Mouse (Mus musculus): ENCODE results near the gene Dnajc8. TPM values are rescaled to one million over a fixed set of nuclear protein-coding genes. Genes with fewer than 3 reads are reported as not detected.

Gene Dnajc8
- polyA plus RNA-seq, 1 experiment from 2014 or later = 153 TPM

DNA sequence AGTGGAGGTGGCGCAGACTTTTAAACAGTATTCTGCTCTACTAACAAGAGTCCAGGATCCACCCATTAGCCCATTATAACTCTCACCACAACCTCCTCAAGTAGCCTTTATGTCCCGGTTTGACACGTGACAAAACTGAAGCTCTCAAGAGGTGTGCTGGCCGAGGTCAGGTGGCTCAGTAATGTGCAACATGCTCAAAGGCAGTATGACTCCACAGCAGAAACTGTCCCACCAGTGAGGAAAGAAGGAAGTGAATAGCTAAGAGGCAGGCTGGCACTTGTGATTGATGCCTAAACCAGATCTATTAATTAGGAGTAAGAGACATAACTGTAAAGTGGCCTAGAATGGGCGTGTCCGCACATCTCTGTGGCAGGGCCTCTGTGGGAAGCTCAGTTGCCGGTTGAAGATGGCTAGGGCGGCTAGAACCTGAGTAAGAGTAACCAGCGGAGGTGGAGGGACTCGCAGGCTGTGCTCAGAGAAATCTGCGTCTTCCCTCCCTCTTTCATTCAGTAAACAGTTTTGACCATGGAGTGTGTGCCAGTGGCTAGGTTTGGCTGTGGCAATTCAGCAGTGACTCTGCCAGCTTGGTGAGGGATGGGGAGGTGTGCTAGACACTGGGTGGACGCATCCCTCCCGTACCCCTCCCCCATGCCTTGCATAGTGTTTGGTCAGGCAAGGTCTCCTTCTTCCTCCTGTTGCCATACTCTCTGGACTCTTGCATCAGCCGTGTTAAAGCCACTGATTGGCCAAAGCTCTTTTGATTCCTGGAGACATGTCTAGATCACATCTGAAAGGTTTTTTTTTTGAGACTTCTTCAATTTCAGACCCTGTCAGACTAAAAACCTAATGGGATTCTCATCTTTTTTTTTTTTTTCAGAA is 21.7 kb upstream of the Dnajc8 start:
- H3K27ac ChIP-seq (ENCODE audit: low read length) = no peak overlapping the region
- ATAC-seq = no peak

DNA sequence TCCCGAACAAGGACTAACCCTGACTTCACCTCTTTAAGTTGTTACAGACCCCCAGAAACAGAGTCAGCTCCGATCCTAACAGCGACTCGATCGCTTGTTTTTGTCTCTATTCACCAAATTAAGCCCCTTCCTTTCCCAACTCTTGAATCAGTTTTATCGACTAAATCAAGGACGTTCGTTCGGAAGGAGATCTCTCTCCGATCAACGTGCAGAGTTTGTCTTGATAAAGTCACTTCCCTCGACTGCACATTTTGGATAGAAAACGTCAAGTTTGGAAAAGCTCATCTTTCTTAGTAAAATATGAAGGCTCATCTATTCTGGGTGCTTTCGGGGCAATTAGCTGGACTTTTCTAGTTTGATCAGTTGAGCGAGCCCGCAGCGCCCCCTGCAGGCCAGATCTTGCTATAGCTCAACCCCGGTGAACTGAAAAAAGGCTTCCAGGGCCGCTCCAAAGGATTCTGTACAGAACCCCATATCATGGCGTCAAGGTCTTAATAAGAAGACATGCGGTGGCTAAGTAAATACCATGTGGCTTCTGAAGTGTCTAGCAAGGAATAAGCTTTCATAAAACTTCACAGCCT is 20.7 kb upstream of the Dnajc8 start:
- no peaks in the 10 kb centered on the region for H3K9me3 ChIP-seq (replicated peaks; ENCODE audit: control insufficient read depth, low read length, poor library complexity, severe bottlenecking)
- ATAC-seq = no peak
- peak overlapping the region; percentile 89 for H3K4me2 ChIP-seq (ENCODE audit: low read length)
- WGBS = 1% methylated on average over 21 of the region's 21 CpGs
- peak overlapping the region; percentile 37 for H3K4me3 ChIP-seq (ENCODE audit: low read depth, low read length)
- peaks cover 8% of the 10 kb centered on the region; the same call in 1 of the 2 replicates for H3K4me1 ChIP-seq (ENCODE audit: control insufficient read depth, insufficient read depth, low read length)
- peak overlapping the region; percentile 48; the same call in 1 of the 2 replicates for H3K27ac ChIP-seq (ENCODE audit: low read length)
- peaks cover 3% of the 10 kb centered on the region for H3K27me3 ChIP-seq (ENCODE audit: control insufficient read depth, insufficient read depth, low read depth, low read length)
- peak overlapping the region; percentile 30; the same call in 1 of the 2 replicates for H3K9ac ChIP-seq (ENCODE audit: low read depth, low read length)
- H3K36me3 ChIP-seq (ENCODE audit: control insufficient read depth, insufficient read depth, low read length) = no peaks in the 10 kb centered on the region

More for the DNA sequence above, 21.7 kb upstream of the Dnajc8 start:
- no peak overlapping the region for H3K9ac ChIP-seq (ENCODE audit: low read depth, low read length)
- H3K9me3 ChIP-seq (replicated peaks; ENCODE audit: control insufficient read depth, low read length, poor library complexity, severe bottlenecking) = no peaks in the 10 kb centered on the region
- H3K27me3 ChIP-seq (ENCODE audit: control insufficient read depth, insufficient read depth, low read depth, low read length) = peaks cover 3% of the 10 kb centered on the region
- H3K4me1 ChIP-seq (ENCODE audit: control insufficient read depth, insufficient read depth, low read length) = peaks cover 8% of the 10 kb centered on the region; the same call in 1 of the 2 replicates
- WGBS = 29% methylated on average over 14 of the region's 14 CpGs
- no peak overlapping the region for H3K4me2 ChIP-seq (ENCODE audit: low read length)
- H3K36me3 ChIP-seq (ENCODE audit: control insufficient read depth, insufficient read depth, low read length) = no peaks in the 10 kb centered on the region
- no peak overlapping the region for H3K4me3 ChIP-seq (ENCODE audit: low read depth, low read length)

DNA sequence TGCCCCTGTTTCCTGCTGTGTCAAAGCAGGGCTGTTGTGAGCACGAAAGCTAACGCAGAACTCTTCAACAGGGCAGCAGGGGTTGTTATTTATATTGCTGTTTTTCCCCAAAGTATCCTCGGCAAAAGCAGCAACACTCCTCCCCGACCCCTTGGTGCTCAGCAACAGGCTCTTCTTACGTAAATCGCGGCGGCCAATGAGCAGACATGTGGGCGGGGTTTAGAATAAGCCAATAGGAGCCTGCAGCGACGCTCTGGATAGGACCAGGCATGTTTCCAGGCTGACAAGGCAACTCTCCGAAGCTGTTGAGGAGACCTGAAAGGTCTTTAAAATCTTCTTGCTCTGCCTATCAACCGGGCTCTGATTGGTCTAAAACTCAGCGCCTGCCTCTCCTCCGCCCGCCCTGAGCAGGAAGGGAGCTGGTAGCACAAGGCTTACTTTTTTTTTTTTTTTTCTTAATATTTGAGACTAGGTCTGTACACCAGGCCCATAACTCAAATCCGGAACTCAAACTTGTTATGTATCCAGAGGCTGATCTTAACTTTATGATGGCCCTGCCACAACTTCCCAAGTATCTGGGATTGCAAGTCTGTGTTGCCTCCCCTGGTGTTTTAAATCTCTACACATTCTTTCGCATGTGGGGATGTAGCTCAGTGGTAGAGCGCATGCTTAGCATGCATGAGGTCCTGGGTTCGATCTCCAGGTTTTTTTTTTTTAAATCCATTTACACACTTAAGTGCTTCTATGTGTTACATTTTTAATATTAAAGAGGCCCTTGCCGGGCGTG is 19.8 kb upstream of the Dnajc8 start:
- Histone ChIP-seq H3K4me3 (ENCODE audit: low read depth, low read length) (peak overlapping the region; percentile 37), H3K9ac (ENCODE audit: low read depth, low read length) (0 out of 2 replicates have a peak overlapping the region, but pooled peaks have one; percentile 4), H3K27me3 (ENCODE audit: control insufficient read depth, insufficient read depth, low read depth, low read length) (peaks cover 3% of the 10 kb centered on the region), H3K4me1 (ENCODE audit: control insufficient read depth, insufficient read depth, low read length) (peaks cover 8% of the 10 kb centered on the region; the same call in 1 of the 2 replicates), H3K4me2 (ENCODE audit: low read length) (peak overlapping the region; percentile 89), H3K9me3 (replicated peaks; ENCODE audit: control insufficient read depth, low read length, poor library complexity, severe bottlenecking) (no peaks in the 10 kb centered on the region), H3K27ac (ENCODE audit: low read length) (peak overlapping the region; percentile 48), H3K36me3 (ENCODE audit: control insufficient read depth, insufficient read depth, low read length) (no peaks in the 10 kb centered on the region)
- ATAC-seq = peak; percentile 95
- WGBS = 20% methylated on average over 22 of the region's 22 CpGs

DNA sequence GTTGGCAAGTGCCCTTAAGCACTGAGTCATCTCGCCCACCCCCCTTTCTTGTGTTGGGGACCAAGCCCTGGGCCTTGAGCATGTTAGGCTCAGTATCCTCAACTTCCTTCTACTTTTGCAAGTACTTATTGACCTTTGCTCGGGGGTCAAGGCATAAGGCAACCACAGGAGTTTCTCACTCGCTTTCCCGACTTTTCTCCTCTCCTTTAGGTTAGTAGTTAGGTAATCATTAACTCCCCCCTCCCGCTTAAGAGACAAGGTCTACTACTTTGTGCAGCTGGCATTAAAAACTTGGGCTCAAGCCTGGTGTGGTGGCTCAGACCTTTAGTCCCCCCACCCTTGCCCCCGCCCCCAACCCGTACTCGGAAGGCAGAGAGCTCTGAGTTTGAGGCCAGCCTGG is 17.3 kb upstream of the Dnajc8 start:
- H3K27ac ChIP-seq (ENCODE audit: low read length) = no peak overlapping the region
- H3K9ac ChIP-seq (ENCODE audit: low read depth, low read length) = no peak overlapping the region
- no peak overlapping the region for H3K4me3 ChIP-seq (ENCODE audit: low read depth, low read length)
- peaks cover 3% of the 10 kb centered on the region for H3K27me3 ChIP-seq (ENCODE audit: control insufficient read depth, insufficient read depth, low read depth, low read length)
- H3K9me3 ChIP-seq (replicated peaks; ENCODE audit: control insufficient read depth, low read length, poor library complexity, severe bottlenecking) = no peaks in the 10 kb centered on the region
- H3K36me3 ChIP-seq (ENCODE audit: control insufficient read depth, insufficient read depth, low read length) = no peaks in the 10 kb centered on the region
- no peak overlapping the region for H3K4me2 ChIP-seq (ENCODE audit: low read length)
- peaks cover 8% of the 10 kb centered on the region; the same call in 1 of the 2 replicates for H3K4me1 ChIP-seq (ENCODE audit: control insufficient read depth, insufficient read depth, low read length)
- WGBS = 88% methylated on average over 8 of the region's 8 CpGs
- no peak for ATAC-seq

DNA sequence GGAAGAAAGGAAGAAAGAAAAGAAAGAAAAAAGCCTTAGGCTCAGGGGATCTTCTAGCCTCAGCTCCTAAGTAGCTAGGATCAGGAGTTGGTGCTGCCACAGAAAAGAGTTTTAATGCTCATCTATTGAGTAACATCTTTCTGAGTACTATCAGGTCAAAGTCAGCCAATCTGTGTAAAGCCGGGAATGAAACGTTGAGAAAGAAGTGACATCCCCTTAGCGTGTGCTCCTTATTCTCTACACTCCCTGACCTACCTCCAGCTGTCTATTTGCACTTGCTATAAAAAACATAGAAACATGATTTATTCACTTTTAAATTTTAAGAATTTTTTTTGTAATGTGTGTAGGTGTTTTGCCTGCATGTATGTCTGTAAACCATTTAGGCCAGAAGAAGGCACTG is 16.2 kb upstream of the Dnajc8 start:
- Histone ChIP-seq H3K9ac (ENCODE audit: low read depth, low read length) (no peak overlapping the region), H3K9me3 (replicated peaks; ENCODE audit: control insufficient read depth, low read length, poor library complexity, severe bottlenecking) (no peaks in the 10 kb centered on the region), H3K27ac (ENCODE audit: low read length) (no peak overlapping the region), H3K4me2 (ENCODE audit: low read length) (no peak overlapping the region), H3K27me3 (ENCODE audit: control insufficient read depth, insufficient read depth, low read depth, low read length) (no peaks in the 10 kb centered on the region), H3K4me1 (ENCODE audit: control insufficient read depth, insufficient read depth, low read length) (peaks cover 8% of the 10 kb centered on the region; the same call in 1 of the 2 replicates), H3K36me3 (ENCODE audit: control insufficient read depth, insufficient read depth, low read length) (no peaks in the 10 kb centered on the region), H3K4me3 (ENCODE audit: low read depth, low read length) (no peak overlapping the region)
- ATAC-seq = no peak
- WGBS = 94% methylated on average over 3 of the region's 3 CpGs

DNA sequence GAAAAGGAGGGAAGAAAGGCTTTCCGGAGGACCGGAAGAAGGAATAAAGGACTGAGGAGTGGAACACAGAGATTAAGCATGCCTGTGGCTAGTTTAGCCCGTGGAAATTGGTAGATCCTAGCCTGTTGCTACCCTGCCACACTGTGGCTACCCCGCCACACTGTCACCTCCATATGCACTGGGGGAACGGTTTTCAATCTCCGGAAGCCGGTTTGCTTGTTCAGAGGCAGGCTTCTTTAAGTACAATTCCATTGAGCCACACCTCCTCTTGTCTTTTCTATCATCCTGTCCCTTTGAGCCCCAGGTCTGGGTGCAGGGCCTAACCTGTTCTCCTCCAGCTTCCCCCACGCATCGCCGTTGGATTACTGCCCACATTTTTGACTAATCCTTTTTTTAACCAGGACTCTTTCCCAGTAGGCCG is 11.0 kb upstream of the Dnajc8 start:
- Histone ChIP-seq H3K4me3 (ENCODE audit: low read depth, low read length) (no peak overlapping the region), H3K27me3 (ENCODE audit: control insufficient read depth, insufficient read depth, low read depth, low read length) (no peaks in the 10 kb centered on the region), H3K4me1 (ENCODE audit: control insufficient read depth, insufficient read depth, low read length) (no peaks in the 10 kb centered on the region; the same call in 1 of the 2 replicates), H3K9ac (ENCODE audit: low read depth, low read length) (no peak overlapping the region), H3K27ac (ENCODE audit: low read length) (no peak overlapping the region), H3K9me3 (replicated peaks; ENCODE audit: control insufficient read depth, low read length, poor library complexity, severe bottlenecking) (no peaks in the 10 kb centered on the region), H3K4me2 (ENCODE audit: low read length) (no peak overlapping the region), H3K36me3 (ENCODE audit: control insufficient read depth, insufficient read depth, low read length) (no peaks in the 10 kb centered on the region)
- ATAC-seq = no peak
- WGBS = 9% methylated on average over 11 of the region's 11 CpGs

DNA sequence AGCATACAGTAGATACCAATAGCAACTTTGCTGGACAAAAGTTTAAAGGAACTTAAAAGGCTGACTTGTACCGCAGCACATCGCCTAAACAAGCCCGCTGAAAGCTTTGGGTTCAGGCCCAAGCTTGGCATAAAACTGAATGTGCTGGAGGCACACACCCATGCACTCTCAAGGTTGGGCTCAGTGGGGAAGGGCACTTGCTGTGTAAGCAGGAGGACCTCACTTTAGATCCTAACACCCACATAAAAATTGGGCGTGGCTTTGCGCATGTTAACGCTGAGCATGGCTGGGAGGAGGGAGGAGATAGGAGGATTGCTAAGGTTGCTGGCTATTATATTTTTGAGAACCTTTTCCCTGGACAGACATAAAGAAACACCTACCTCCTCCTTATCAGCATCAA is 10.5 kb upstream of the Dnajc8 start:
- Histone ChIP-seq H3K4me3 (ENCODE audit: low read depth, low read length) (no peak overlapping the region), H3K27me3 (ENCODE audit: control insufficient read depth, insufficient read depth, low read depth, low read length) (no peaks in the 10 kb centered on the region), H3K4me1 (ENCODE audit: control insufficient read depth, insufficient read depth, low read length) (no peaks in the 10 kb centered on the region; the same call in 1 of the 2 replicates), H3K9ac (ENCODE audit: low read depth, low read length) (no peak overlapping the region), H3K4me2 (ENCODE audit: low read length) (no peak overlapping the region), H3K9me3 (replicated peaks; ENCODE audit: control insufficient read depth, low read length, poor library complexity, severe bottlenecking) (no peaks in the 10 kb centered on the region), H3K36me3 (ENCODE audit: control insufficient read depth, insufficient read depth, low read length) (no peaks in the 10 kb centered on the region), H3K27ac (ENCODE audit: low read length) (no peak overlapping the region)
- ATAC-seq = no peak
- 36% methylated on average over 6 of the region's 6 CpGs for WGBS

DNA sequence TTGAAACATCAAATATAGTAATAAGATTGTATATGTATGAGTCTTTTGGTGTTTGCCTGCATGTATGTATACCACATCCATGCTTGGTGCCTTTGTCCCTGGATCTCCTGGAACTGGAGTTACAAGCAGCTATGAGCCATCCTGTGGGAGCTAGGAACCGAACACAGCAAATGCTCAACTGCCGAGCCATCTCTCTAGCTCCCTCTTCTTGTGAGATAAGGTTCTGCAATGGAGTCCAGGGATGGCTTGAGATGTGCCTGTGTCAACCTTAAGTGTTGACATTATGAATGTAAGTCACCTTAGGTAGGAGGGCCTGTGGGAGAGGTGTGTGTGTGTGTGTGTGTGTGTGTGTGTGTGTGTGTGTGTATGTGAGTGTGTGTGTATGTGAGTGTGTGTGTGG is 8.7 kb upstream of the Dnajc8 start:
- H3K4me2 ChIP-seq (ENCODE audit: low read length) = no peak overlapping the region
- no peak for ATAC-seq
- H3K27me3 ChIP-seq (ENCODE audit: control insufficient read depth, insufficient read depth, low read depth, low read length) = no peaks in the 10 kb centered on the region
- peaks cover 12% of the 10 kb centered on the region for H3K36me3 ChIP-seq (ENCODE audit: control insufficient read depth, insufficient read depth, low read length)
- H3K9me3 ChIP-seq (replicated peaks; ENCODE audit: control insufficient read depth, low read length, poor library complexity, severe bottlenecking) = no peaks in the 10 kb centered on the region
- no peak overlapping the region for H3K27ac ChIP-seq (ENCODE audit: low read length)
- H3K4me1 ChIP-seq (ENCODE audit: control insufficient read depth, insufficient read depth, low read length) = peaks cover 6% of the 10 kb centered on the region
- 36% methylated on average over 2 of the region's 2 CpGs for WGBS
- no peak overlapping the region for H3K4me3 ChIP-seq (ENCODE audit: low read depth, low read length)
- H3K9ac ChIP-seq (ENCODE audit: low read depth, low read length) = no peak overlapping the region
